Mouse (Mus musculus): ENCODE results near the gene Zfp97. TPM values are rescaled to one million over a fixed set of nuclear protein-coding genes. Genes with fewer than 3 reads are reported as not detected.
"Not testable (repeated sequence)": the region's sequence is repeated elsewhere in the genome, so short reads cannot be mapped to it uniquely, and the experiment has no call there.

Zfp97 gene
- 9.3 and 9.4 TPM in 2 replicates for polyA plus RNA-seq (2011; ENCODE audit: insufficient read length, low read depth, missing spikeins)

DNA sequence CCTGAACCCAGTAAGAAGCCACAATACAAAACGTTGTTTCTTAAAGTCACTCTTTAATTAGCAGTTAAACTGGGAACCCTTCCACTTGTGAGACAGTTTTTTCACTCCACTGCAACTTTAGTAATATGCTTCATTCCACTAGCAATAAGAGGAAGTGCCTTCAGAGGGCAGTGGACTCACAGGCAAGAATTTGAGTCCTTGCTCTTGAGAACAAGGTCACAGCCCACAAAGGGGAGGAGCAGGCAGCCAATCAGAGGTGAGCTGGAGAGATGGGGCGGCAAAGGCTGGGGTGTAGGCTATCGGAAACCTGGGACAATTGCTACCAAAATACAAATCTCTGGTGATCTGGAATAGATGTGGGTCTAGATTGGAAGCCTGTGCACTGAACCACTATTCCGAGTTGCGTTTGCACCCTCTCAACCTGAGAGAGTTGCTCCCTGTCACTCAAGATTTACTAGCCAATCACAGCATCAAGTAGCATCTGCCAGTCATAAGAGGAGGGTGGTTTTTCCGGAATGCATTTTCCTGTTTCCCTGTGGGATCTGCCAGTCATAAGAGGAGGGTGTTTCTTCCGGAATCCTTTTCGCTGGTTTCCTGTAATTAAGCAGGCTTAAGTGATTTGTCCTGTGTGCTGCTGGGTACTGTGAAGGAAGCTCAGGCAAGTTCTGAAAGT is at the start of gene Zfp97:
Gene Zfp97 (plus strand): TSS at position 586 of the 673 bp plus-strand sequence.
- not testable (repeated sequence) for H3K4me3 ChIP-seq (ENCODE audit: insufficient read depth, low read length); H3K27ac ChIP-seq (ENCODE audit: insufficient read depth, low read length); H3K4me1 ChIP-seq (ENCODE audit: control insufficient read depth, insufficient read depth, low read length)

GRCm38 (mm10) chr17:17178757-17179413 is 57.7 kb downstream of the Zfp97 start:
- not testable (repeated sequence) for H3K27ac ChIP-seq (ENCODE audit: insufficient read depth, low read length); H3K4me1 ChIP-seq (ENCODE audit: control insufficient read depth, insufficient read depth, low read length); H3K4me3 ChIP-seq (ENCODE audit: insufficient read depth, low read length)

- not testable (repeated sequence) for H3K27ac ChIP-seq (ENCODE audit: insufficient read depth, low read length); H3K4me1 ChIP-seq (ENCODE audit: control insufficient read depth, insufficient read depth, low read length); H3K4me3 ChIP-seq (ENCODE audit: insufficient read depth, low read length)
Measured at GRCm38 (mm10) chr17:17194761-17195160, 73.5 kb downstream of the Zfp97 start.

DNA sequence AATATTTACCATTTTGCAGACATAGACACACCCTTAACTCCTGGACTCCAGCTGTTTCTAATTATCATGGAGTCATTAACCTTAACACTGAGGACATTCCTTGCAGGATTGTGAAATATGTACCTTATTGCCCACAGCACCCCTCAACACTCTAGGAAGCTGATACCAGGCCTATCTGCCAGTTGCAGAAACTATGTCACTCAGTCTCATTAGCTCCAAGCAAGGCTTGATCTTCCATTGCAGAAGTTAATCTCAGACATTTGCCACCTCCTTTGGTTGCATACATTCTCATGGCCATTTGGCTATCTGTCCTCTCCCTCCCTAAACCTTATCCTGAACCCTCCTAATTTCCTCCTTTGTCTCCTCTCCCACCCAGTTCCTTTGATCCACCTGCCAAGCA is 74.0 kb downstream of the Zfp97 start:
- TF ChIP-seq CTCF (IDR thresholded peaks at IDR 0.05; ENCODE audit: borderline replicate concordance, insufficient read depth, low read length) (no peak), POLR2A (IDR thresholded peaks at IDR 0.05; ENCODE audit: low read depth, low read length) (no peak)
- H3K27ac ChIP-seq (ENCODE audit: insufficient read depth, low read length): no peak overlapping the region
- H3K4me1 ChIP-seq (ENCODE audit: control insufficient read depth, insufficient read depth, low read length): no peaks in the 10 kb centered on the region
- H3K4me3 ChIP-seq (ENCODE audit: insufficient read depth, low read length): no peak overlapping the region

DNA sequence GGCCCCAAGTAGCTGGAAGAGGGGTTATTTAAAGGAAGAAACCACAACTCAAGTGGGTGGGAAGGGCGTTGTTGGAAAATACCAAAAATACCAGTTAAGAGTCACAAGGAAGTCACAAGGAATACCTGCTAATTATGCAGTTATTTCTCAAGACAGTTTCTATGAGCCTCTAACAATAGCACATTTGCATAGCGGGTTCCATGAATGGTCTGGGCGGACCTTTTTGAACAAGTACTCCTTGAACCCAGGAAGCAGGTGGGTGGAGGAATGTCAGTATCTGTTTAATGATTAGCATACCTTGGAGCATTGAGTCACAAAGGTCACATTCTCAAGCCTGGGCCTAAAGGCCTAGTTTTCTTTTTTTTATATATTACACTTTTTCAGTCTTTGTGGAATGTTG is 74.9 kb downstream of the Zfp97 start:
- not testable (repeated sequence) for H3K27ac ChIP-seq (ENCODE audit: insufficient read depth, low read length); H3K4me1 ChIP-seq (ENCODE audit: control insufficient read depth, insufficient read depth, low read length)

More for the DNA sequence above, 74.9 kb downstream of the Zfp97 start:
- not testable (repeated sequence) for H3K4me3 ChIP-seq (ENCODE audit: insufficient read depth, low read length)

Other genes with a start within 250 kb of the Zfp97 start
- gene Zfp960, start 57.3 kb upstream of the Zfp97 start, polyA plus RNA-seq (2011; ENCODE audit: insufficient read length, low read depth, missing spikeins): 4.4 and 9.3 TPM in 2 replicates